Mouse (Mus musculus) liver, adult 2 months (tissue): ENCODE measurements around the gene Bhlhe23.

ENCODE experiments used
- CTCF ChIP-seq: fragments of 200-500 bp; IDR thresholded peaks from 2 replicates; pipeline ENCODE4 v1.5.1; 2011; ENCODE audit warnings: low read depth, low read length, control low read depth
- POLR2A ChIP-seq: fragments of 200-500 bp; IDR thresholded peaks from 2 replicates; pipeline ENCODE4 v1.6.1; 2011; ENCODE audit warnings: low read length, control low read depth; ENCODE audit not compliant: insufficient read depth; ENCODE audit errors: extremely low read depth

DNA sequence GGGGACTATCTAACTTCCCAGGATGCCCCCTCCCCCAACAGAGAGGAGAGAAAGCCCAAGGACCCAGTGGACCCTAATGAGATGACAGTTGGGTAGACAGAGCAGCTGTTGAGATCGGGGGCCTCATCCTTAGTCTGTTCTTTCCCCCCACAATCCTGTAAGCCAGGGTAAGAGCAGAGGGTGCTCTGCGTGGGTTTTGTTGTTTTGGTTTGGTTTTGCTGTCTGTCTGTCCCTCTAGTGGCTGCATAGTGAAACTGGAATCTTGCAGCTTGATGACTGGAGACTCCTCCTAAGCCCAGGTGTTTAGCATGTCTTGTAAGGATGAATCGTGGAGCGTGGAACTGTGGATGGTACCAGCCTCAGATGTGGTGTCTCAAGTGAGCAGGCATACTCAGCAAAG, 19.3 kb upstream of the Bhlhe23 start:
- TF ChIP-seq CTCF (no peak), POLR2A (no peak)
